14 mouse cellular contexts compared by ENCODE assay signal in genomic region chr7:114356381-114356780, GRCm38 (mm10). TPM values are rescaled to one million over a fixed set of nuclear protein-coding genes. Genes with fewer than 3 reads are reported as not detected.
DNase-seq lines count a peak whose midpoint lies in the region; ATAC-seq and TF ChIP-seq lines count a peak whose summit lies in the region.
"Had no signal": no experiment of that assay in that cellular context is flagged by ENCODE, and none has a peak within 500 bp of the region (broad histone marks: within the 10 kb centered on the region; RNA-seq: fewer than 3 reads in every experiment).

No protein-coding gene starts in this region.

- peak; percentile 95 for ATAC-seq in megakaryocyte, adult 5-6 weeks (ENCODE audit: poor library complexity, severe bottlenecking)
- ATAC-seq: midbrain, embryonic 15.5 days had no signal

- no peak for TF ChIP-seq CTCF in kidney, adult 2 months (conservative IDR thresholded peaks at IDR 0.05; ENCODE audit: insufficient read depth, insufficient read length, low read depth, low read length)

- H3K4me3 ChIP-seq in kidney, adult 2 months (ENCODE audit: insufficient read depth, low read depth, low read length) = no peak overlapping the region
- H3K4me3 ChIP-seq: hindbrain, embryonic 10.5 days; left cerebral cortex, adult 2 months; liver, embryonic 13.5 days; midbrain, embryonic 15.5 days had no signal

- H3K36me3 ChIP-seq in kidney, adult 2 months (ENCODE audit: control insufficient read depth, insufficient read depth, low read length) = no peaks in the 10 kb centered on the region
- H3K36me3 ChIP-seq: hindbrain, embryonic 10.5 days; liver, embryonic 13.5 days; midbrain, embryonic 15.5 days had no signal

- no peak for TF ChIP-seq POLR2A in kidney, adult 2 months (IDR thresholded peaks at IDR 0.05; ENCODE audit: low read depth, low read length)

- H3K27me3 ChIP-seq in kidney, adult 2 months (replicated peaks; ENCODE audit: control insufficient read depth, insufficient read depth, low read length) = no peaks in the 10 kb centered on the region
- H3K27me3 ChIP-seq: liver, embryonic 13.5 days; midbrain, embryonic 15.5 days had no signal

- H3K27ac ChIP-seq in kidney, adult 2 months (ENCODE audit: insufficient read depth, low read depth, low read length) = no peak overlapping the region
- H3K27ac ChIP-seq: hindbrain, embryonic 10.5 days; left cerebral cortex, adult 2 months; liver, embryonic 13.5 days; midbrain, embryonic 15.5 days had no signal

- peak; percentile 9 for DNase-seq in kidney, adult 2 months
- DNase-seq in kidney, adult 8-10 months = no peak
- DNase-seq in A20 (ENCODE audit: low read depth, low spot score) = peak; percentile 87
- peak; percentile 30 for DNase-seq in brain, adult 2 months (ENCODE audit: low read depth, low spot score)
- DNase-seq in thymus, postnatal 25 days = no peak
- no peak for DNase-seq in retina, embryonic 14.5 days (ENCODE audit: low spot score)
- DNase-seq in cerebellum, postnatal 10 days = no peak
- DNase-seq: gastrocnemius, postnatal 36 days; liver, embryonic 13.5 days; thymus, postnatal 14 days had no signal

- 80% methylated on average over 2 of the region's 2 CpGs for WGBS in kidney, adult 2 months

- H3K4me1 ChIP-seq in kidney, adult 2 months (ENCODE audit: control insufficient read depth, insufficient read depth, low read length) = peaks cover 5% of the 10 kb centered on the region
- H3K4me1 ChIP-seq: hindbrain, embryonic 10.5 days; liver, embryonic 13.5 days; midbrain, embryonic 15.5 days had no signal

RNA-seq across cellular contexts. Expression of gene Pde3b, which starts 58.7 kb away (rescaled TPM):
- polyA plus RNA-seq in kidney, adult 2 months (2012; rRNA removed) = 5.6 and 8.9 TPM in 2 replicates
- total RNA-seq in megakaryocyte, adult 5-6 weeks (2015) = 10.4 and 11.9 TPM in 2 replicates
- total RNA-seq in megakaryocyte, adult 5-6 weeks (2017) = 14.1 and 25.3 TPM in 2 replicates

Comparison
In these comparisons a context has a peak if more than half of its experiments do, and no peak if none do; other contexts are left out.
1. DNase-seq: peak in kidney, adult 2 months (single experiment), A20 (single experiment) and brain, adult 2 months (single experiment); none in kidney, adult 8-10 months (0 of 2), thymus, postnatal 25 days (single experiment), retina, embryonic 14.5 days (single experiment) and cerebellum, postnatal 10 days (0 of 2).